Mouse (Mus musculus) left cerebral cortex, postnatal 25 days (tissue): Measurements from ENCODE around the gene Krtap11-1. TPM values are rescaled to one million over a fixed set of nuclear protein-coding genes. Genes with fewer than 3 reads are reported as not detected.
A peak's percentile ranks its signal among the peaks of the same experiment; 100 is the strongest.

ENCODE experiments used
- DNase-seq, 2 experiments: peaks; one replicate each; pipeline ENCODE4 v3.0.0; 2022; ENCODE audit warnings: low spot score in 2 of 2, mixed read lengths in 1 of 2
- intact Hi-C: fragments of 180-260 bp; cut with DNase I; formaldehyde crosslinking; loops from one replicate; pipeline ENCODE4 v1.15.1; 2025
- total RNA-seq, 2 experiments: library from RNA; stranded (reverse); gene quantifications; 2 replicates each; pipeline ENCODE4 v1.2.3; 2021

The Krtap11-1 gene
- total RNA-seq, 2 experiments from 2014 or later: not detected

GRCm38 (mm10) chr16:89520555-89520954 is 50.4 kb downstream of the Krtap11-1 start:
- peak in 1 of 2 experiments; percentile 32 for DNase-seq
- intact Hi-C loops: no loop called here

Other genes with a start within 250 kb of the Krtap11-1 start
- gene Krtap21-1, start 167.3 kb downstream of the Krtap11-1 start, total RNA-seq: not detected
- gene Krtap6-2, start 151.1 kb downstream of the Krtap11-1 start, total RNA-seq: not detected
- not detected for gene Krtap8-1, start 83.2 kb downstream of the Krtap11-1 start, total RNA-seq
- not detected for gene Krtap7-1, start 62.9 kb downstream of the Krtap11-1 start, total RNA-seq